Mouse (Mus musculus) stomach, postnatal 0 days (tissue): Measurements from ENCODE around the gene Tbcd.

Experiments
- CTCF ChIP-seq: IDR thresholded peaks from 2 replicates; pipeline ENCODE4 v1.5.1; 2016; ENCODE audit warnings: antibody characterized with exemption, low read depth, mild to moderate bottlenecking, moderate library complexity
- EP300 ChIP-seq: optimal IDR thresholded peaks from 2 replicates; pipeline ENCODE3; 2016; ENCODE audit warnings: antibody characterized with exemption

DNA sequence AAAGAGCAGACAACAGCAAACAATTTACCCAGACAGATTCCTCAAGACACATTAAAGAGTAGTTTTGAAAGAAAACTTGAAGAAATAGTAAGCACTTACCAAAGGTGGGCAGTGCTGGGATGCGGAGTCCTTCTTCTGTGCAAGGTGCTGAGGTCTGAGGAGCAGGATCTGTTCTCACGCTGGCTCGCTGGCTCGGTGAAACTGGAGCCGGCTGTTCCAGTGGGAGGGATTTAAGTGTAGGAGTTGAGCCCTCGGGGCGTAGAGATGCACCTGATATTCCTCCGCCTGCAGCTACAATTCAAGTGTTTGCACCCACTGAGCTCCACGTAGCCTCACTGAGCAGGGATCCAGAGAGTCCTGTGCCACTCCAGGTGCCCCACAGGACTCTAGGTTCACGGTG, 67.4 kb downstream of the Tbcd start, which contains the start of gene Zfp750:
- TF ChIP-seq CTCF, result no peak
- no peak for TF ChIP-seq EP300
